Mouse (Mus musculus) megakaryocyte progenitor cell, adult 5-6 weeks (primary cell): ENCODE results near the gene Cntnap2. TPM values are rescaled to one million over a fixed set of nuclear protein-coding genes. Genes with fewer than 3 reads are reported as not detected.

Experiments
- ATAC-seq: replicated peaks from 2 replicates; pipeline ENCODE4 v1.8.0; 2016; ENCODE audit warnings: mild to moderate bottlenecking, moderate TSS enrichment, inconsistent platforms; ENCODE audit not compliant: poor library complexity
- total RNA-seq, 2 experiments: library from RNA; stranded (forward) in 1 of 2; stranded (reverse) in 1 of 2; fragments of 157-497, 149-512 nt in 1 of 2; fragments of 200-1000 nt in 1 of 2; gene quantifications; 2 replicates each; pipeline versions ENCODE4 v1.2.3 to v1.2.4; 2015 to 2017

Cntnap2 gene
- total RNA-seq, 2 experiments from 2014 or later = not detected

DNA sequence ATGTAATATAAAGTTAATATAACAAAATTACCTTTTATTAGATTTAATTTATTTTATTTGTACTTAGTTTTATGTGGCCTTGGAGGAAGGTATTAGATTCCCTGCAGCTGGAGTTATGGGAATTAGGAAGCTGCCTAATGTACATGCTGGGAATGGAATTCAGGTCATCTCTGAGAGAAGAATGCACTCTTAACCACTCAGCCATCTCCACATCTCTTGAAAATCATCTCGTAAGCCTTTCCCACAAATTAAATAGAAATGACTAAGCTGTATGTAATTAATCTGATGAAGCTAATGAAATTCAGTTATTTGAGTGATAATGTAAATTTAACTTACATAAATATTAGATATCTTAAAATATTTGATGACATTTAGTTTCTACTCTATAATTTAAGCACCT is 826.3 kb downstream of the Cntnap2 start:
- no peak for ATAC-seq

DNA sequence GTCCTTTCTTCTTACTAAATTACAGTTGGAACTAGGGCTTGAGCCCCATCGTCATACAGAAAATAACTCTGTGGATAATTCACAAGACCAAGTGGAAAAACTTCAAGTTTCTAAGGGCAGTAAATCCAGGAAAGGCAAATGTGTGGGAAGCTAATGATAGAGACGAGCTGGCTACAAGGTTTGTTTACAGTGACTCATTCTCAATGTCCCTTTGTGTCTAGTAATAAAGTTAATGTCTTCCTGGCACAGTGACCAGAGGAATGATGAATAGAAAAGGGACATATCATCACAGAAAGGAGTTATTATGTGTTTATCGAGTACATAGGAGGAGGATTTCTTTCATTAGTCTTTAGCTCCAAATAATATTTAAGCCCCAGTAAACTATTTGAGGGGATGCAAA is 828.7 kb downstream of the Cntnap2 start:
- ATAC-seq = no peak

DNA sequence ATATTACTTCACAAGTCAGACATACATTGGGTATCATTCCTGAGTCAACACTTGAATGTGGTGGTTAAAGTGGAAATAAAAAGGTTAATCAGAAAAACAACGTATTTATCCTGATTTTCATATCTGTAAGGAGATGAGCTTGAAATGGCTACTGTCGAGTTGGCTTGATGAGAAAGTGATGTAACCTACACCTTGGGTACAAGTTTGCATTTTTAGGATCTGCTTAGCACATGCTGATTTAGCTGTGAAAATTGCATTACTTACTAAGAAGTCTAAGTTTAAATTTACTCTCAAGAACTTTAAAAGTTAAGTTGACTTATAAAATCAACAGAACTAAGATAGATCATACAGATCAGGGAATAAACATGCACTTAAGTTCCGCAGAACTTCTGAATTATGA is 879.1 kb downstream of the Cntnap2 start:
- no peak for ATAC-seq

DNA sequence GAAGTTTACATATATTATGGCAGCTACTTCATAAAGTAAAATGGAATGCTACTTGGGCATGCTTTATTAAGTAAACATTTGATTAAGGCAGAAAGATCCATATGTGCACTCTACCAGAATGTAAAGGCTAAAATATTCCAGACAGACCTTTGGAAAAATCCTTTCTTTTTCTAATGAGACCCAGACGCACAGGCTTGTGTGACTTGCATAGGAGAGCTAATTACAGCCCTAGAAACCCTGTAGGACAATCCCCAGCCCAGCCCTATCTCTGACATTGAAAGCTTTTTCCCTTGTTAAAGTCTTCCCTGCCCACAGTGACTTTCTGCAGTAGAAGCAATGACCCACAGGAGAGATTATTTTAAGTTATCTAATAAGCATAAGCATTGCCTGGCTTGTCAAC is 879.6 kb downstream of the Cntnap2 start:
- no peak for ATAC-seq

DNA sequence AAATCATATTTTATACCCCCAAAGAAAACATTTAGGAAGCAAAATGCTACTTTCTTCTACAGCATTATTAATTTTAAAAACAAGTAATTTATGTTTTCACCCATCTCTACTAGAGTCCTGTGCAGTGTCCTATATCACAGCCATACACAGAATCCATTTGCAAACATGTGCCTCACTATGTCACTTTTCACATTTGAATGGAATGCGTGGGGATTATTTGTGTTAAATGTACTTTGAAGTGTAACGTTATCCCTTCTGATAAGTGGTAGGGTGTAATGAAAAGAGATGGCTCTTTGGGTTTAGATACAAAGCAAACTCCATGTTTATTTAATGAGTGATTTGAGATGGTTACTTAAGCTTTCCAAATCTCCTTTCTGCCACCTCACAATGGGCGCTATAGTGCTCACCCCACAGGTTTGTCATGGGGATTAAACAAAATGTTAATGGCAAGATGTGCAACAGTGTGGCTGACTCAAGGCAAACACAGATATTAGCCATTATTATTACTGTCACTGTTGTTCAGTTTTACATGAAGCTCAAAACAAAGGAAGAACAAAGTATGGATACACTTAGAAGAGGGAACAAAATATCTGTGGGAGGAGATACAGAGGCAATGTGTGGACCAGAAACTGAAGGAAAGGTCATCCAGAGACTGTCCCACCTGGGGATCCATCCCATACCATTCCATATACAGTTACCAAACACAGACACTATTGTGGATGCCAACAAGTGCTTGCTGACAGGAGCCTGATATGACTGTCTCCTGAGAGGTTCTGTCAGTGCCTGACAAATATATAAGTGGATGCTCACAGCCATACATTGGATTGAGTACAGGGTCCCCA is 886.2 kb downstream of the Cntnap2 start:
- ATAC-seq = no peak

DNA sequence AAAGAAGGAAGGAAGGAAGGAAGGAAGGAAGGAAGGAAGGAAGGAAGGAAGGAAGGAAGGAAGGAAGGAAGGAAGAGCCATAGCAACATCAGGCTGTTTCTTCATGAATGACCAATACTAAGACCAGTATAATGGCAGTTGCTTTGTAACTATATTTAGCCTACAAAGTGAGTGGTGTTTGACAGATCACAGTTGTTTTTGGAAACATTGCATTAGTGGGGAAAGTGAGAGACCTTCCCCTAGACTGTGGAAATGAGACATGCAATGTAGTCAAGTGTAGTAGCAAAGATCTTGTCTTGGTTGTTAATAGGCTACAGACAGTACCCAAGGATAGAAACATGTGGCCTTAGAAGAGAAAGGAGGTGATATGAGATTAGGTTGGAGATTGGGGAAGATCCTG is 895.6 kb downstream of the Cntnap2 start:
- ATAC-seq = no peak

DNA sequence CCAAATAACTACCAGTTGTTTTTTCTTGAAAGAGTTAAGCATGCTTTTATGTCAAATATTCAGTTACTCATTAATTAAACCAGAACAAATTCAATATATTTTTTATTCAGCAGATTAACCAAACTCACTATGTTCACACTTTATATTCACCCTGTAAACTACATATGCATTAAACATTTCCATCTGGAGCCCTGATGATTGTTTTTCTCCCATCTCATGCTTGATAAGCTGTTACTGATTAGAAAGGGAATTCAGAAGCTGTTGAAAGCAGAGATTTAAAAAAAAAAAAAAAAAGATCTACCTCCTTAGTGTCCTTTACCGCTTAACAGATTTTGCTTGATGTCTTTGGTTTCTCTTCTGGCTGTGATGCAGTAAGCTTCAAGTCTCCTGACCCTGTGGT is 905.3 kb downstream of the Cntnap2 start:
- ATAC-seq = no peak

DNA sequence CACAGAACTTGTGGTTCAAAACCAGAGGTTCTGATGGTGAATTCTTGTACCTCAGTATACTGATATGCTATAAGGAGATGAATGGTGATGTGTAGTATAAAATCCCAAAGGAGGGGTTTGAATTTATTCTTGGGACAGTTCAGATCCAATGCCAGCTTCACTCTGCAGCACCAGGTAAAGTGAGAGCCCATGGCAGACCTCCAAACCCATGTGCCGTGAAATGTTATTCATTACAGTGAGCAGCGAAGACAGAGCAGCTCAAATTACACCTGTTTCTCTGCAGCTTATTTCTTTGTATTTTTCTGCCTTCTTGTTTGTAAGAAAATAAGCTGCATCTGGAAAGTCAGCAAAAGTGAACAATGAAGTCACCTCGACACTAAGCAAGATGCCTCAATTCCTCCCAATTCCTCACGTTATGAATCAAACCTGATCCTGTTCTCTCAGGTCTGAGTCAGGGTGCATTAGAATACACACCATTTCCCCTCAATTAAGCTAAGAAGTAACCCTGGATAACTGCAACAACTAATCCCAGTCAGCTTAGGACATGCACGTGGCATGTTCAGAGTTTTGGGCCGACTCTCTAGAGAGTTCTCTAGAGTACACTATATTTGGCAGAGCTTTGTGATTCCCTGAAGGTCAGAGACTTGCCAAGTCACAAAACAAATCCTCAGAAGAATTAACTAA is 915.5 kb downstream of the Cntnap2 start:
- ATAC-seq = no peak

DNA sequence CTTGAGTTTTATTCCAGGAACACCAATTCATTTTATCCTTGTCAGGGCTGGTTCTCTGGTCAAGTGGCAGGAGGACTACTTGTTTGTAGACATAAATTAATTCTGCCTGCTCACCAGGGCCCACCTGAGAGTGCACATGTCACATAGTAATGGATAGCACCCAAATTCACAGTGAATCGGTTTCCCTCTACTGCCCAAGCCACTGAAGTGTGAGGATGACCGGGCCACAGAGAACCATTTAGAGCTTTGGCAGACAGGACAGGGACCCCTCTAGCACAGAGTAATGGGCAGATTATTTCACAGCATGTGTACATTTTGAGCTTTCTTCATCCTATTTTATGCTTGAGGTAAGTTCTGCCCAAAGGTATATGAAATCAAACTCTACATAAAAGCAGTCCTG is 920.0 kb downstream of the Cntnap2 start:
- ATAC-seq = no peak

DNA sequence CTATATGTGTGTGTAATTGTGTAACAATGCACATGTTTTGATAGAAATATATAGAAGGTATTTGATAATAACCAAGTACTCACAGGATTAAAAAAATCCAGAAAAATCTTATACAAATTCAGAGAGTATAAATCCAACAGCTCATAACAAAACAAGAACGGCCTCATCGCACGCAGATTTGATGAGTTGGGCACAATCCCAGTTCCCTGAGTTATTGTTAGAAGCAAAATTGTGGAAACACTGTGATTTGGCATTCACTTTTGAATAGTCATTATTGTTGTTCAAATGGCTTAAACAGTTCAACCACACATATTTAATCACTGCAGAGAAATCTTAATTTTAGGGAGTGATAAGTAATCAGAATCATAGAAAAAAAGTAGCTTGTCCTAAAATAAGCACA is 928.9 kb downstream of the Cntnap2 start:
- ATAC-seq = no peak

DNA sequence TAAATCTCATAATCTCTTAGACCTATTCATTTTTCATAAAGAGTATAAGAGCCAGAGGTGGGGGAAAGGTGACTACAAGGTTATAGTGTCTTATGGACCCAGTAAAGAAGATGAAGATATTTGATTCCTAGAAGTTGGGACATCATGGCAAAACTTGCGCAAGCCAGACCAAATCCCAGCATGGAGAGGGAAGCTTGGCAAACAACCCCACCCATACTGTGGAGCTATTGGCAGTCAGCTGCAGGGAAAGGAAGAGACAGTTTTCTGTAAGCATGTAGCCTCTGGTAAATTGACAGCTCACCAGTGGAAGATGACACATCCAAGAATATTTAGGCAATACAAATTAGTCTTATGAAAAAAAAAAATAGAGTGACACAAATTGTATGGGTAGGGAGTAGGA is 931.9 kb downstream of the Cntnap2 start:
- ATAC-seq = no peak

DNA sequence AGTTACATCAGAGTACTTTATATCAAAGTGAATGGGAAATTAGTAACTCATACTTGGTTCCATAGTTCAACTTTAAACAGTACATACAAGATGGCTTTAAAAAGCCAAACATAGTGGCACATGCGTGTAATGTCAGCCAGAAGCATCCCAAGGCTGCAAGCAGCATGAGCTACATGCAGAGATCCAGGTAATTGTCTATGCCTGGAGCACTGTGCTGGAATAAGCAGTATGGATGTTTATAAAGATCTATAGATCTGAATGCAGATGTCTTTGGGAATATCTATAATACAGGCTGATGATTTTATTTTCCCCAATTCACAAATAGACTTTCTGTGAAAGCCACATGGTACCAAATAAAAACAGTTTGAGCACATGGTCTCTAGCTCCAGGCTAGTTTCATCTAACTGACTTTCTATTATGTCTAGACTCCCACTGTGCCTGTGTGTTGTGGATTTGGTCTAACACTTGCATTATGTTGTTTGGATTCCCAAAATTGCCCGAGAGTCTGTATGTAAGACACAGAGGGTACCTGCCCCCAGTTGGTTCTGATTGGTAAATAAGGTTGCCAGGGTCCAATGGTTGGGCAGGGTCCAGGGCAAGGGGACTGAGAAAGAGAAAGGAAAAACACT is 963.5 kb downstream of the Cntnap2 start:
- no peak for ATAC-seq

DNA sequence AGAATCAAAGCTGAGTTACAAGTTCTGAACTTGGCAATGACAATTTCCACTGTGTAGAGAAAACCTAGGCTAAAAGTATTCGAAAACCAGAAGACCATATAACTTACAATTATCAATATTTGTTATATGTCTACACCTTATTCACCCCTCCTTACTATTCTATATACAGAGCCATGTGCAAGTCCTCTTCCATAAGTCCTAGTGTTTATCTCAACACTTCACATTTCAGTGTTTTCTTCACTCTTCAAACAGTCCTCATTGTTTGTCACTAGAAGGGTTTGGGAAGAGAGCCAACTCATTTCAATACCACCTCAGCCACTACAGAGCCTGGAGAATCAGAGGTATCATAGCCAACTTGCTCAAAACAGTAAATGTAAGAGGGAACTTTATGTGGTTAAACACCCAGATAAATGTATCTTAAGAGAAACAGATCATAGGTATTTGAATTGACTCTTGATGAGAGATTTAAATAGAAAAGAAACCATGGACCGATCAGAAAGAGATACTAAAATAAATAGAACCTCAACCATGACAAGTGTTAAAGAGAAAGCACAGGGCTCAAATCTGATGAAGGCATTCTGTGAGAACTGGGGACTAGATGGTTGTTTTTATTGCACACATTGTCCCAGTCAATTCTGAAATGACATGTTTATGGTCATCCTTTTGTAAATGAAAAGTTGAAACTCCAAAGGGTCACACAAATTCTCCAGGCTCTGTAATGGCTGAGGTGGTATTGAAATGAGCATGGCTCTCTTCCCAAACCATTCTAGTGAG is 972.9 kb downstream of the Cntnap2 start:
- ATAC-seq = no peak

DNA sequence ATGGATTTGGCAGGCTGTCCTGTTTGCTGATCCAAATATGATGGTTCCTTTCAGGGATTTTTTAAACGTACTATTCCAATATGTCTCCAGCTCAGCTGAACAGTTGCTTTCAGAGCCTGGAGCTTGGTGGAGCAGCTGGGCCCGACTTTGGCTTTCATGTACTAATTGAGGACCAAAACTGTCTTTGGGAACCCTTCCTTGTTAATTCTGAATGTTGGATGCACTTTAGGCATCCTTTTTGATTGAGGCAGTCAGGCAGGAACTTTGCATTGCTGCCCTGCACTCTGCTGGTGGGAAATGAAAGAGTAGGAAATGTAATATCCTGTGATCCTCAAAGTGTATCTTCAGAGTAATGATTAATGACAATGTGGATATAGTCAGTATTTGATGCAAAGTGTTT is 974.0 kb downstream of the Cntnap2 start:
- ATAC-seq = no peak

DNA sequence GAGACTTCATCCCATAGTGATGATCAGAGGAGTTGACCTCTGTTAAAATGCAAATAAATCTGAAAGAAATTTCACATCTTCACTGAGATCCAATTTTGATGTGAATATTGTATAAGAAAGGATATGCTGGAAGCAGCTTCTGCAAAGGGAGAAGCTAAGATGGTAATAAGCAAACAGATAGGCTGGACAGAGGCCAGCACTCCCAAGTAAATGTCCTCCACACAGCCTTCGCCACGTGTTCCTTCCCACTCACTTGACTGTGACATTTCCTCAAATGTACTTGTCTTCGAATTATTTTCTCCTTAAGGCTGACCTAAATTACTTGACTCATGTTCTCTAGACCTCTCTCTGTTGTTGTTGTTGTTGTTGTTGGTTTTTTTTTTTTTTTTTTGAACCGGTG is 981.5 kb downstream of the Cntnap2 start:
- ATAC-seq = no peak

DNA sequence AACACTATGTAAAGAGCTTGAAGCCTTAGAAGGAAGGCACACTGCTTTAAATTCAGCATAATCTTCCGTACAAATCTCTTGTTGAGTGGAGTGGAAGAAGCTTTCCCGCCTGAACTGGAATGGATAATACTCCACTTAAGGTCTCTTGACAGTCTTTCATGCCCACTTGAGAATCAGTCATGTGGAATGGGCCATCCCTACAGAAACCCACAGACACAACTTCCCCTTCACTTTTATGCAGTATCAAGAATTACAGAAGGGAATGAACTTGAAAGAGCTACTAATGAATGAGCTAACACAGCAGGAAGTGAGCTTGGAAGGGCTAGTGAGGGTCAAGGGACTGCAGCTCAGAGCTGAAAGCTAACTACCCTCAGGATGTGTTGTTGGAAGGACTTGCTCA is 1021.1 kb downstream of the Cntnap2 start:
- no peak for ATAC-seq

DNA sequence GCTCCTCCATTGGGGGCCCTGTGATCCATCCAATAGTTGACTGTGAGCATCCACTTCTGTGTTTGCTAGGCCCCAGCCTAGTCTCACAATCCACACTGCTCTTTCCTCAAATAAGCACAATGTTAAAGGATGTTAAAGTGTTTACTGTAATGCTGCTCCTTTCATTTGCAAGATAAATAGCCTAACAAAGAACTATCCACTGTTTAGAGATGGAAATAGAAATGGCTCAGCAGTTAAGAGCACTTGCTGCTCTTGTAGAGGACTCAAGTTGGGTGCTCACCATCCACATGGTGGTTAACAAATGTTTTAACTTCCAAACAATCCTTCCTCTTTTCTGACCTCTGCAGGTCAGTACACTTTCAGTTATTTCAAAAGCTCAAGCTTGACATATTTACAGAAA is 1022.3 kb downstream of the Cntnap2 start:
- no peak for ATAC-seq

DNA sequence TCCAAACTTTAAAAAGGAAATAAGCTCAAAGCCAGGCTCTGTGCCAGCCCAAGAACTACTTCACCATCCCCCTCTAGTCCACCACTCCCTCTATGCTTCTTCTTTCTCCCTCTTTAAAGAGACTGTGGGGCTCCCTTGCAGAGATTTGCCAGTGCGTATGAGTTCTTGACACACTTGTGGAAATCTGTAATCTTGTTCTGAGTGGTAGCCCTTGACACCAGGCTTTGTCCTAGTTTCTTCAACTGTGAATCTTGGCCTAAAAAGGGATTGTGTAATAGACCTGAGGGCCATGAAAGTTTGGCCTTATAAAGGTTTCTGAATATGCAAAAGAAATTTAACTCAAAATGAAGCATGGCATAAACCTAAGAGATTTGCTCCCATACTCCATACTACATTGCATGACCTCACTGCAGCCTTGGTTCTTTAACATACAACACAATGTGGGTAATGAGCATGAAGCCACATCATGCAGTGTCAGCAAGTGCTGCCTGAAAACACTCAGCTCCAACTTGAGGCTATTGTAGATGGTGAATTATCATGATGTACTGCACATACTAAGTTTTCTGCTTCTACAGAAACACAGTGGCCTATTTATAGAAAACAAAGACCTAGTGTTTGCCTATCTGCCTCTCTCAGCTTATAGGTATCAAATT is 1084.2 kb downstream of the Cntnap2 start:
- no peak for ATAC-seq

DNA sequence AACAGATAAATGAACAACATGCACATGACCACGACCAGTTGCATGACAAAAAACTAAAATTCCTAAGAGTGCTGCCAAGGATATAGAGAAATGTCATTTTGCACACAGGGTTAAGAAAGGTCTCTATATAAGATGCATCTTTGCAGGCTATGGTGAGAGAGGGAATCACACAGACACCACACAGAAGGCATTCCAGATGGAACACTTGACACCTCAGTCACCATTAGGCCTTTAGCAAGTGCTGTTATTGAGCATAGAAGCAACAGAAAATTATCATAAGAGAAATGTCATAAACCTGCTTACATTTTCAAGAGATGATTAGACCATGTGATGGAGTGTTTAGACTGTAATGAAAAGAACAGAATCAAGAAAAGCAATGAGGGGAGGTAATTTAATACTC is 1107.7 kb downstream of the Cntnap2 start:
- ATAC-seq = no peak

DNA sequence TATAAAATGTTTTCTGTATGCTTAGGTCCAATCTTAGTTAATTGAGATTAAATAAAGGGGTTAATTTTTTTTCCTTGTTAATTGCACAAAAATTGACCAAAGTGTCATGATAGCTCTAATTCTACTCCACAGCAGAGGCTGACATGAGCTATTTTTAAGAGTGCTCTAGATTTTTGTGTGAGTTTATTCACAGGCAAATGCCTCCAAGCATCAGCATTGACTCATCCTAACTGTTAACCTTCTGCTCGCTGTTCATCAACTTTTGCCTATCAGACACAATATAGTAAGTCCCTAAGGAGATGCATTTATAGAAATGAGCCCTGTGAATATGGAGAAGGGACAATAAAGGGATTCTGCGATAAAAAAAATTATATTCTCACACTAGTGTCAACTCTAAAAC is 1138.1 kb downstream of the Cntnap2 start:
- no peak for ATAC-seq

DNA sequence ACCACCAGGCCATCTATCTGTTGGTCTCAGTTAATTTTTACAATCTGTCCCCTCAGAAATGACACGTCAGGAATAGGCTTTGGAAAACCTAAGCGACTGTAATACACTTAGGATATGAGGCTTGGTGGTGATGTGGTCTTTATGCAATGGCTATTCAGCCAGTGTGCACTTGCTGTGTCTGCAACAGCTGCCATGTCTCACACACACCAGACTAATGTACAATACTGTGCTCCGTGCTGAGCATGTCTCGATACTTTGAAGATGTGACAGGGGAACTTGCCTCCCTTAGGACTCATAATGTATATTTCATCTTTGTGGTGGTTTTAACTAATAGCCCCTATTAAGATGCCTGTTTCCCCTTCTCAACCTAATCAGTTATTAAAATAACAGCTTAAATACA is 1142.7 kb downstream of the Cntnap2 start:
- ATAC-seq = no peak
